Mouse (Mus musculus): ENCODE measurements around the gene Zfp263.

GRCm38 (mm10) chr16:3717980-3718379, 25.9 kb upstream of the Zfp263 start, which contains the start of gene Mefv:
- TF ChIP-seq CTCF (IDR thresholded peaks at IDR 0.05) (no peak), EP300 (IDR thresholded peaks at IDR 0.05) (no peak)

Measured in lung, postnatal 0 days (tissue).